Mouse (Mus musculus) heart, postnatal 25 days (tissue): ENCODE results near the gene Irf2. TPM values are rescaled to one million over a fixed set of nuclear protein-coding genes. Genes with fewer than 3 reads are reported as not detected.
A peak's percentile ranks its signal among the peaks of the same experiment; 100 is the strongest.

ENCODE experiments used
- DNase-seq: peaks from one replicate; pipeline ENCODE4 v3.0.0; 2022; ENCODE audit warnings: low spot score
- intact Hi-C: fragments of 180-260 bp; cut with DNase I; formaldehyde crosslinking; loops from one replicate; pipeline ENCODE4 v1.15.1; 2025
- total RNA-seq, 2 experiments: library from RNA; stranded (reverse); gene quantifications; 2 replicates each; pipeline ENCODE4 v1.2.3; 2021

Irf2 gene
- total RNA-seq, 2 experiments from 2014 or later: 40.4 to 45.4 TPM

- no peak for DNase-seq
- intact Hi-C loops: no loop called here
These were observed 92.4 kb downstream of the Irf2 start for GRCm38 (mm10) chr8:46831916-46832315.

GRCm38 (mm10) chr8:46832399-46832798, 92.9 kb downstream of the Irf2 start:
- DNase-seq: no peak
- intact Hi-C loops: no loop called here

GRCm38 (mm10) chr8:46833763-46834162, 94.2 kb downstream of the Irf2 start:
- intact Hi-C loops: no loop called here
- no peak for DNase-seq

DNA sequence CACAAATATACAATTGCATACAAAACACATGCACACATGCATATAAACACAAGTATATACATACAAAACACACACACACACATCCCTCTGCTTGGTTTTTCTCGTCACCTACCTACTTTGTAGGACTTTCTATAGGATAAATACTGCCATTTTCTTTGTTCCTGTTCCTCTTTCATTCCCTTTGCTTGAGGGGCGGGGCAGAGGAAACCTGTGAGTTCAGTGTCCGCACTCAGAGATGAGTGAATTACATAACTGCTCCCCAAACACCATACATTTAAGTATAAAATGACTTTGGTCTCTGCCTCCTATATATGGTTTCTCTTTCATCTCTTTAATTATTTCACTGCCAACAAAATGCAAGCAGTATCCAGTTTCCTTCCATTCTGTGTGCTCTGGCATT, 94.9 kb downstream of the Irf2 start:
- intact Hi-C loops: no loop called here
- DNase-seq: no peak

DNA sequence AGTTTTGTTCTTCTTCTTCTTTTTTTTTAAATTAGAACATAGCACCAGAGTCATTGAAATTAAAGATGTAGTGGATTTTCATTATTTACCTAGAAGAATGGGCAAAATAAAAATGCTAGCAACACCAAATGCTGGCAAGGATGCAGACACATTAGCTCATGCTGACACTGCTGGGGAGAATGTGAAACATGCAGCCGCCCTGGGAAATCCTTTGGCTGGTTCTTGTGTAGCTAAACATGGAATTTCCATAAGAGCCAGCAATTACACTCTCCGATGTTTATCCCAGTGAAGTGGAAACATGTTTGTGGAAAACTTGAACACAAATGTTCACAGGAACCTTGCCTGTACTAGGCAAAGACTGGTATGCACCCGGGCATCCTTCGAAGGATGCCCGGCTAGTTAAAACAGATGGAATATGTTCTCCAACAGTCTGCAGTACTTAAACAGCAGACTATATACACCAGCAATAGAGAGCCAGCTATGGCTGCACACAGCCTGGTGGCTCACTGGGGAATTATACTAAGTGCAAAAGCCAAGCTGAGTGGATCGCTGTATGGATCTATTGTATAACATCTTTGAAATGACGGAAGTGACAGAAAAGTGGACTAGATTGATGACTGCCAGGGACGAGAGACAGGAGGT, 96.6 kb downstream of the Irf2 start:
- intact Hi-C loops: no loop called here
- DNase-seq: no peak

GRCm38 (mm10) chr8:46836949-46837348, 97.4 kb downstream of the Irf2 start:
- no peak for DNase-seq
- intact Hi-C loops: no loop called here

DNA sequence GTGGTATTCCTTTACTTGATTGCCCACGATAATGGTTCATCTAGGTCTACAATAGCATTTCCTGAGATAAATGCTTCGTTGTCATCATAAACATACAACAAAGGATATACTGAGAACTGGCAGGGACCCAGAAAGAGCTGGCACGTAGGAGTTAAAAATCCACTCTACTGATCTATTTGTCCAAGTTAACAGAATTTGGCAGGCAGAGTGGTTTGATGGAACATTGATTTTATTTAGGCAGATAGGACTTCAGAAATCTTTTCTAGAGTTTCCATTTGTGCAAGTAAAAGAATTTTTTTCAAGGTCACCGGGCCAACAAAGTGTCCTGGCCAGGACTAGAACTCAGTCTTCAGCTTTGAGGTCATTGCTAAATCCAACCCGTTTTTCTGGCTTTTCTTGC, 98.5 kb downstream of the Irf2 start:
- DNase-seq: no peak
- intact Hi-C loops: no loop called here

DNA sequence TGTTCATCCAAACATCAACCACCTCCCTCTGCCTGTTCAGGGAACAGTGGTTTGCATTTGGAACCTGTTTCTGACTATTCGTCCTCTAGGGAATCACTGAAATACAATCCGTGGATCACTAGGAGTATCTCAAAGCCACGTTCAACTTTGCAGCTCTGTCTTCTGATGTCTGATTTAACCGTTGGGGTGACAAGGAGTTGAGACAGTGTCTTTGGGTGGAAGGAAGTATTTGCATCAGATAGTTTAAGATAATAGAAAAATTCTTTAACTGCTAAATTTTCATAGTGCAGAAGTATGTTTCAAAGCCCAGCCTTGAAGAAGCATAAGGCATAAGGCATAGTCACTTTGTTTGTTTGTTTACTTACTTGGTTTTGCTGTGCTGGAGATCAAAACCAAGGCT, 100.9 kb downstream of the Irf2 start:
- no peak for DNase-seq
- intact Hi-C loops: no loop called here

GRCm38 (mm10) chr8:46840791-46841190, 101.3 kb downstream of the Irf2 start:
- no peak for DNase-seq
- intact Hi-C loops: no loop called here

- intact Hi-C loops: loop anchor here (2.0 kb wide), 1 partner anchor 104 kb away; the partner anchor contains the start of gene Irf2
- DNase-seq: peak; percentile 71
These were observed 103.2 kb downstream of the Irf2 start for GRCm38 (mm10) chr8:46842676-46843181.

DNA sequence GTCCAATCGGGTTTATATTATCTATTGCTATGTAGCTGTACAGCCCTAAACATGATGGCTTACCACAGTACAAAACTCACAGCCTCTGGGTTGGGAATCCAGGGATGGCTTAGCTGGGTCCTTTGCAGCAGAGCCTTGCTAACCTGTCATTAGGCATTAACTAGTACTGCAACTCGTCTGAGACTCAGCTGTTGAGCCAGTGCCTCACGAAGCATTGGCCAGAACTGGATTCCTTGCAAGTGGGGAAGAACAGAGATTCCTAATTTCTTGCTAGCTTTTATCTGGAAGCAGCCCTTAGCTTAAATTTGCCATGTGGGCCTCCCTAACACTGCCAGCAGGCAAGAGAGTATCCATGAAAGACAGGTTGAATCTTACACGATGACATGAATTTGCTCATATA, 104.3 kb downstream of the Irf2 start:
- intact Hi-C loops: loop anchor here (2.0 kb wide), 1 partner anchor 105 kb away; the partner anchor contains the start of gene Irf2
- DNase-seq: no peak

DNA sequence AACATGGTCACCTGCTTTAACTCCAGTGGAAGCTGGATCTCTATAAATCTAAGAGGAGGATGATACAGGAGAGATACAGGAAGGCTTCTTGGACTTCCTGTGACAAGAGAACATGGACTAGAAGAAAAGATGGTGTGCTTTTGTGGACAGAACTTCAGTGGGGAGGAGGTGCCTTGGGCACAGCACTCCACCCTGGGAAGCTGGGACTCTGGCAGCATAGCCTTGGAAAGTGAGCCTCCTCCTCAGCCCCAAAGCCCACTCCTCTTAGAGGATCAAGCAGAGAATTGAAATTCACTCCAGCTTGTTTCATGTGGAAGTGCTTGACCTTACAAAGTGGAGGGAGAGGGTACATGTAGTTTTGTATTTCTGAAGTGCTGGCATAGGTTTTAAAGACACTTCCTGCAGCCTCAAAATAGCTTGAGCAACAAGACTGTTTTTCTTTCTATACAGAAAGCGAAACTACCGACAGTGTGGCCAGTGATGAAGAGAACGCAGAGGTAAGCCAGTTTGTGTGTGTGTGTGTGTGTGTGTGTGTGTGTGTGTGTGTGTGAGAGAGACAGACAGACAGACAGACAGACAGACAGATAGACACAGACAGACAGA, 104.9 kb downstream of the Irf2 start:
- intact Hi-C loops: no loop called here
- DNase-seq: no peak

- intact Hi-C loops: loop anchor here (5.0 kb wide), 1 partner anchor 87 kb away; no protein-coding TSS in a partner anchor
These were observed 105.6 kb downstream of the Irf2 start for GRCm38 (mm10) chr8:46844974-46845774.

DNA sequence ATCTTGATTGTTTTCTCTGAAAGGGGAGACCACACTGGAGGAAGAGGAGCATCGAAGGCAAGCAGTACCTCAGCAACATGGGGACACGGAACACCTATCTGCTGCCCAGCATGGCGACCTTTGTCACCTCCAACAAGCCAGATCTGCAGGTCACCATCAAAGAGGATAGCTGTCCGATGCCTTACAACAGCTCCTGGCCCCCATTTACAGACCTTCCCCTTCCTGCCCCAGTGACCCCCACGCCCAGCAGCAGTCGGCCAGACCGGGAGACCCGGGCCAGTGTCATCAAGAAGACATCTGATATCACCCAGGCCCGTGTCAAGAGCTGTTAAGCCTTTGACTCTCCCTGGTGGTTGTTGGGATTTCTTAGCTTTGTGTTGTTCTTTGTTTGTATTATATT, 106.4 kb downstream of the Irf2 start:
- intact Hi-C loops: loop anchor here (5.0 kb wide), 1 partner anchor 86 kb away; no protein-coding TSS in a partner anchor

More at GRCm38 (mm10) chr8:46844974-46845774, 105.6 kb downstream of the Irf2 start:
- peak; percentile 73 for DNase-seq

DNA sequence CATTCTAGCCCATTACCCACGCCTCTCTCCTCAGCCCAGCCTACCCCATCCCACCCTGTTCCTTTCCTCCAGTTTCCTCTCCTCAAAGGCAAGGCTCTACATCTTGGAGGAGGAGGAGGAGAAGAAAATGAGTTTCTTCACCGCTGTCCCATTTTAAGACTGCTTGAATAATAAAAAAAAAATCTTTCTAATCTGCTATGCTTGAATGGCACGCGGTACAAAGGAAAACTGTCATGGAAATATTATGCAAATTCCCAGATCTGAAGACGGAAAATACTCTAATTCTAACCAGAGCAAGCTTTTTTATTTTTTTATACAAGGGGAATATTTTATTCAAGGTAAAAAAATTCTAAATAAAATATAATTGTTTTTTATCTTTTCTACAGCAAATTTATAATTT, 107.4 kb downstream of the Irf2 start:
- intact Hi-C loops: loop anchor here (5.0 kb wide), 1 partner anchor 85 kb away; no protein-coding TSS in a partner anchor
- no peak for DNase-seq

More for the DNA sequence above, 106.4 kb downstream of the Irf2 start:
- DNase-seq: no peak

GRCm38 (mm10) chr8:46848011-46848641, 108.6 kb downstream of the Irf2 start:
- intact Hi-C loops: loop anchor here (5.0 kb wide), 1 partner anchor 84 kb away; no protein-coding TSS in a partner anchor
- no peak for DNase-seq

- intact Hi-C loops: loop anchor here (5.0 kb wide), 1 partner anchor 83 kb away; no protein-coding TSS in a partner anchor
- no peak for DNase-seq
These were observed 109.4 kb downstream of the Irf2 start for GRCm38 (mm10) chr8:46848931-46849330.

GRCm38 (mm10) chr8:46849458-46849857, 109.9 kb downstream of the Irf2 start:
- no peak for DNase-seq
- intact Hi-C loops: loop anchor here (5.0 kb wide), 1 partner anchor 83 kb away; no protein-coding TSS in a partner anchor

GRCm38 (mm10) chr8:46850258-46850897, 110.8 kb downstream of the Irf2 start:
- intact Hi-C loops: no loop called here
- DNase-seq: no peak
